Mouse (Mus musculus) R1 (cell line): Measurements from ENCODE around the gene Blnk.

Experiments used
- DNase-seq: peaks from one replicate; pipeline ENCODE4 v3.0.0-alpha.2; 2018; ENCODE audit warnings: low read depth, low spot score

Blnk gene

DNA sequence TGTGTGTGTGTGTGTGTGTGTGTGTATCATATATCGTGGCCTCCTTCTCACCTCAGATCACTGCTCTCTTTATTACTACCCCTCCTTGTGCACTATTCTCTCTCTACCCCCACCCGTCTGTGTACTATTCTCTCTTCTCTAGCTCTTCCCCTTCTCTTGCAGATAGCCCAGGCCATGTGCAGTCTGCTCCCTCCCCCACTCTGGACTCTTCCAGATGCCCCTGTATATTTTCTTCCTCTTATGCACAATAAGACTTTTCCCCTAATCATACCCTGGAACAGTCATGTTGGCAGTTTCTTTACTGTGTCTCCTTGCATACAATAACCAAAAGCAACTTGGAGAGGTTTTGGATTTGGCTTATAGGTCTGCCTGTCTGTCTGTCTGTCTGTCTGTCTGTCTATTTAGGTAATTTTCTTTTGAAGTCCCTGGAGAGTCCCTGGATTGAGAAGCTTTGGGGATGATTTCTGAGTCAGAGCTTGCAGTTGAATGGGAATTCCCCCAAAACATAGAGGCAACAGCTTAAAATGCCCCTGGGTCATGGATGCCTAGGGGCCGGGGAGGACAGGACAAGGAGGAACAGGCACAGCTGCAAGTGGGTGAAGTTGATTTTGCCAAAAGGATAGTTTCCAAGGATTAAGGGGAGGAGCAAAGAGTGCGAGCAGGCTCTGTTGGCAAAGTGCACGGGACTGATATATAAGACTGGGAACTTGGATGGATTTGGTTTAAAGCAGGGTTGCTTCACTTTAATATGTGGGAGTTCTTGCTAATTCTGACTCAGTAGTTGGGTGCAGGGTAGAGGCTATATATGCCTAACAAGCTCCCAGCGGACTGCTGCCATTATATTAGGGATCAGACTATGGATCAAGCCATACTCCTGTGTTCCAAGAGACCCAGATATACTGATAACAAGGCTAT lies 29.1 kb downstream of the Blnk start:
- DNase-seq: no peak

DNA sequence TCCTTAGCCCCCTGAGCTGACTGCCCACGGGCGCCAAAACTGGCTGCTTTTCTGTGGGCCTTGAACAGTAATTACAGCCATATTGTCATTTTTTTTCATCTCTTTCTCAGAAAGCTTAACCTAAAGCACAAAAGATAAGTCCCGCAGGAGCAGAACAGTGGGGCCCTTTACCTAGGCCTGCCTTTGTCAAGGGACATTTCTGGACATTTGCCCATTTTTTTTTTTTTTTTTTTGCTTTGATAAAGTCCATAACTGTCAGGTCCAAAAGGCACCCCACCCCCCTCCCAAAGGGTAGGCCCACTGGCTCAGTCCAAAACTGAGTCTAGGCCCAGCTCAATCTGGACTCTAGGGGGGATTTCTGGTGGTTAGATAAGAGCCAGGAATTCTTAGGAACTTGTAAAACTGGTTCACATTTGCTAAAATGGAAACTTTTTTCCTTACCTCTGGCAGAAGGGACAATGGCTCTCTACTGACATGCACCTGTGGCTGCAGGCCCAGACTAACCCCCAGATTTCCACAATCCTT lies 29.9 kb downstream of the Blnk start:
- no peak for DNase-seq

DNA sequence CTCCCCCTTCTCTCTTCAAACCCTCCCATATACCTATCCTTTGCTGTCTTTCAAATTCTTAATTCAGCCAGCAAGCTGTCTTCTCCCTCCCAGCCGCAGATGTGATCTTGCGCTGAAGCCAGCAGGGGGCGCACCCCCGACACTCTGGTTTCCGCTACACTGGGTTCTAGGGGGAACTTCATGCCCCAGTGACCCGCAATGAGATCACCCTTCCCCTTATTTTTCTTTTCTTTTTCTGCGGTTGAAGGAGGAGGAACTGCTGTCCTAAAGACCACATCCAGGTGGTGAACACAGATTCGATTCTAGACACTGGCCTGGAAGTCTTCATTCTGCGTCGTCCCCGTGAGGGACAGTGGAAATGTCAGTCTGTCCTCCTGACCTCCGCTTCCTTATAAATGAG lies 31.3 kb downstream of the Blnk start:
- DNase-seq: peak; percentile 66

DNA sequence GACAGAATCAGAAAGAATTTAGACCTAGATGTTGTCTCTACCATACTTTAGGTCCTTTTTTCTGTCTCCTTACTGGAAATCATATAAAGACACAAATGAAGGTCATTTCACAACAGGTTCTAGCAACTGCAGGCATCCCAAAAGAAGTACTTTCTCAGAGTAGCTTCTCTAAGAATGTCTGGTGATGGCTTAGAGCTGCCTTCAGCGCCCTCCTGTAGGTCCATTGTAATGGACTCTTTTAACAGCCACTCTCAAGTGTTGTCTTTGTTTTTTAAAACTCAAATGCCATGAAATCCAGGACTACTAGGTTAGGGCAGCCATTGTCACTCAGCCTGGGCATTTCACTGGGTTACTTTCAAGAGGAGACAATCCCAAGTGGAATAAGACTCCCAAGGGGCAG lies 35.4 kb downstream of the Blnk start:
- peak; percentile 78 for DNase-seq

DNA sequence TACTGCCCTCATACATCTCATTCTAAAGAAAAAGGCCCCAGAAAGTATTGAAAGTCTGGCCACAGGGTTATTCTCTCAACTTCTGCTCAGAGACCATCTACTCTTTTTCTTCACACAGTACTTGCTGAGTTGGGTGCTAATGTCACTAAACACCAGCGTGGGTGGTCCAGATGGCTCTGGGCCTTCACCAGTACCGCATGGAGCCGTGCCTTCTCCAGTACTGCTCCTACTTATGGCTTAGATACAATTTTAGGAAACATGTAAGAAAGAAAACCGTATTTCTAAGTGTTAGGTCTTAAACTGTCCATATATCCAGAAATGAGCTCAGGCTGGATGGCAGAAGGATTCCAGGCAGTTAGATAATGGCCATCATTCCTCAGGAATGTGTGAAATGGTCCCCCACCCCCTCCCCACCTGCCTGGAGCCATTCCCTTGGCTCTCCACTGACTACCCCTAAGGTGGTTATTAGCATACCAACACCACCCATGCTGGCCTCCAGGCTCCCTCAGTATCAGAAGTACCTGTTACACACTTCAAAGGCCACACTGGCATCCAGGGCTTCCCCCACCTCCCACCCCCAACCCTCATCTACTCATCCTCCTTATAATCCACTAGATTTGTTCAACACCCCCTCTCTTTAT lies 47.3 kb downstream of the Blnk start:
- DNase-seq: peak; percentile 52

DNA sequence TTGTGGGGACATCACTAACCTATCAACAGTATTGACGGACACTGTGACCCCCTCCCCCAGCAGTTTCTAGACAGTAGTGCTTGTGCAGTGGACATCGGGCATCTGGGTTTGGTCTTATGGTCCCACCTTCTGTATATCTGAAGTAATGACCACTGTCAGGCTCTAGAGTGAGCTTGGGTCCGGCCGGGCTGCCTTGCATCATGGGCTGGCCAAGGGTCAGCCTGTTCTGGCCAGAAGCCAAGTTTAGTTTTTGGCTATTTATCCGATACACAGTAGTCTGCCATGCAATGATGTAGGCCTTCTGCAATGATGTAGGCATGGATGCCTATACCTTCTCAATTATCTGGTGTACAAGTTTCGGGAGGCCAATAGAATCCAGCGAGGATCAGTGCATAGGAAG lies 50.8 kb downstream of the Blnk start:
- no peak for DNase-seq

DNA sequence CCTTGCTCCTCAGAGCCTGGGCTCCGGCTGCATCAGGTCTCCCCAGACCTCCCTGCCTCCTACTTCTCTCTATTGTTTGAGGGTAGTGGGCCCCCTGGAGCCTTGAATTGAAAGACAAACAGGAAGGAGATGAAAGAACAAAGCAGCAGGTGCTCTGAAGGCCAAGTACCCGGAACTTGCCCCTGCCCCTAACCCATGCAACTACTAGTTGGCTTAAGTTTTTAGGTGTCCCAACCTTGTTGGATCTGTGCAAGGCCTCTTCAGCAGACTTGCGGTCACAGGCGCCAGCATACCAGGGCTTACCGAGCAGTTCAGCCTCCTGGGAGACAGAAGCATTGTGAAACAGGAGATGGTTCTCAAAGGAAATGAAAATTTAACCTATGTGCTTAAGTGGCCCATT lies 58.3 kb downstream of the Blnk start:
- DNase-seq: peak; percentile 96

DNA sequence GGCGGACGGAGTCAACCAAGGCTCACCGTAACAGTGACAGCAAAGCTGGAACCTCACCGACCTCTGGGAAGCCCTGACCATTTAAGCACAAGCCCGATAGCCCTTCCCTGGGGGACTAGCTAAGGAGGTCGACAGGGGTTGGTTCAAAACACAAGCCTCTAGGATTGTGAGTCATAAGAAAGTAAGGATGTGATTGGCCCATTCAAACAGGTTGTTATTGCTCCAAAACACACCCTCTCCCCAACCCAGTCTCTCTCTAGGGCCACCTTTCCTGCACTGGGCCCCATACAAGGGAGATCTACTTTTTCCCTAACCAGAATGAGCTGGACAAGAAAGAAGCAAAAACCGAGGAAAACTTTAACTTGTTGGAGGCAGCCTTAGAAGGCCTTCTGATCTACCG lies 59.0 kb downstream of the Blnk start:
- DNase-seq: peak; percentile 89

DNA sequence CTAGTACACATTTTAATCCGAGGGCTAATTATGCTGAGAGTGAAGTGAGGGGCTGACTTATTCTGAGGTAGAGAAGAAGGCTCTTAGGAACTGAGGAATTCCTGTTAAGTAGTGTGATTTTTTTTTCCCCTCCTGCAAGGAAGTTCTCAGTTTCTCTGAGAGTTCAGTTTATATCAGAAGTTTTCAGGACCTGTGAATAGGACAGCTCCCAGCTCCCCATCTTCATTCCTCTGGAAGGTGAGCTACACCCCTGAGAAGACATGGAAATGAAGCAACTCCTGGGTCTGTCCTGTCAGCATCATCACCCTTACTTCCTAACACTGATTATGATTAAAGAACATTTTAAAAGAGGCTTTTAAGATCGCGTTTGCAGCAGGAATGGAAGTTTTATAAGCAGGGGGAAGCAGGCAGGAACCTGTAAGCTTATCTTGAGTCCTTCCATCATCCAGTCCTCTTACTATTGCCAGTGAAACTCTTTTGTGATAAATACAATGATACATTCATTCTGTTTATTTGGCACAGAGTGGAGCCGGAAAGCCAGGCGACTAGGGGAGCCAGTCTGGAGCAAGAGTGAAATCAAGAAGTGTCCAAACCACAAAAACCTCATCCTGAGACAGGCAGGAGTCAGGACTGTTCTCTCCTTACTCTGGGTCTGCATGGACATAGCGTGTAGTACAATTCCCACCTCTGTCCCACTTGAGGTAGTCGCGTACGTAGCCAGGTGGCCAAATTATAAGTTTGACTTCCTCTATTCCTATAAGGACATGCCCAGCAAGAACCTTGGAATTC lies 62.6 kb downstream of the Blnk start:
- no peak for DNase-seq

DNA sequence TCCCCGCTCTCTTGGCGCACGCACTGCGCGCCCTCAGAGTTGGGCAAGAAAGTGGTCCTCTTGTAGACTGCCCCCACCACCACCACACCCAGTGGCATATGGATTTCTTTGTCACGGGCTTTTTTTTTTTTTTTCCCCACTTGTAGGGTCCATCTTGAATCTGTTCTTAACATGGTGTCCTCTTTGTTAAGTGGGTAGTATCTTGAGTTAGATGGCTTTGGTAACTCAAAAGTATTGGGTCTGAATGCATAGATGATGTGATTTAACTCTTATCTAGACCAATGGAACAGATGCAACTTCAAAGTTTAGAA lies 99.0 kb downstream of the Blnk start:
- peak; percentile 73 for DNase-seq

DNA sequence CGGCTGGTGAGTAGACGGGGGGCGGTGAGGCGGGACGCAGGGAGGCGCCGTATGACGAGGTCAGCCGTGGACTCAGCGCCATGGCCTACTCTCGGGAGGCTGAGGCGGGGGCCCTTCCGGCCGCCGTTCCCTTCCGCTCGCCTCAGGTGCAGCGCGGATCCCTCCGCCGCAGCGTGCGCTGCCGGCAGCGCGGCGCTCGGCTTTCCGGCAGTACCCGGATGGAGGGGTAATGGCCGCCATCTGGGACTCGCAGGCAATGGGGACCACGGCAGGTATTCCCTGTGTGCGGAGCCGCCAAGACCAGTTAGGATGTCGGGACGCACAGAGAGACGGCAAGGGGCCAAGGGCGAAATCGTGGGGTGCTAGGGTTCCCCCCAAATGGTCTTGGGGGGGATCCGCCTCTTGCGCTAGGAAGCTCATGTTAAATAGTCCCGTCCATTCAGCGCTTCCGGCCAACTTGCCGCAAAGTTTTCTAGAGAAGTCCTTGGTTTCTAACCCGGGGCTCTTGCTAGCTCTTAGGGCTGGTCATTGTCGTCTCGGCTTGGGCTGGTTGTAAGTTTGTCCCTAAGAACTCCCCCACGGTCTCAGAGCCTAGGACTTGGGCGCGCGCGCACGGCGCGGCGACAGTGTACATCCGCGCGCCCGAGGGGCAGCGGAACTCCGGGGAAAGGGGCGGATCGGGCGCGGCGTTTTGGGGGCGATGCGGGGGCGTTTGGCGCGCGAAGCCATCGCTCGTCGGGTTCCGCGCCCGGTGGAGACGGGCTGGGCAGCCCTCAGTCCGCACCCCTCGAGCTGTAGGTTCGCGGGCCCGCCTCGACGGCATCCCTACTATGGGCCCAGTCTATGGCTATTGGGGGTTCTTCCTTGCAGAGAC lies 99.6 kb downstream of the Blnk start, which contains the start of gene Zfp518a:
Zfp518a (plus strand) TSS at position 187 of the 874 bp plus-strand sequence.
- DNase-seq: peak; percentile 92

DNA sequence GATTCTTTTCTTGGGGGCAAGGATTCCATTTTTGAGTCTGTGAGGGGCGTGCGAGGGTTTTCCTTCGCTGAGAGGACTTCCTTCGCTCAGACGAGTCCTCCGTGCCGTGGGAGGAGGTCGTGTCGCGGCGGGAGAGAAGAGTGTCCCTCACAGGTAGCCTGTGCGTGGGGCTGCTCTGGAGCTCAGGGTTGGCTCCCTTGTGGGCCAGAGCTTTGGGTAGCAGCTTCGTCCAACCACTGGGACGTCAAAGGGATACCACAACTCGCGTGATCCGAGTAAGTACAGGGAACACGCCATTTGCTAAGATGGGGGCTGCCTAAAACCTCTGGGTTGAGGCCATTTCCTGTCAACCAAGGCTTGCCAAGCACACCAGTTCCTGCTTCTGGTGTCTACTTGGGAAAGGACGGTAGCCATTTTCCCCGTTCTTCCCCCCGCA lies 100.2 kb downstream of the Blnk start:
- no peak for DNase-seq

DNA sequence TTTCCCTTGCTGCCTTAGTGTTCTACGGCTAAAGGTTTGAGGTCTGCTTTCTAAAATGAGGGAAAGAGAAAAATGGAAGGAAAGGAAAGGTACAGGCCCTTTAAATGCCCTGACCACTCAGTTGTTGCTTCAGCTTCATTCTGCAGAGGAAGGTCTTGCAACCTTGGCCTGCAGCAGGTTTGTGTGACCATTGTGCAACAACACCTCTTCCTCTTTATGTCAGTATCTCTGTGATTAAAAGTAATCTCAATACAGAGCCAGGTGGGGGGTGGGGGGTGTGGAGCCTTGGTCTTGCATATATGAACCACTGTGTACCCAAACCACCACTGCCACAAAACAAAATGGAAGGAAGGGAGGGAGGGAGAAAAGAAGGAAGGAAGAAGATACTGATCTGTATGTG lies 105.4 kb downstream of the Blnk start:
- DNase-seq: no peak

DNA sequence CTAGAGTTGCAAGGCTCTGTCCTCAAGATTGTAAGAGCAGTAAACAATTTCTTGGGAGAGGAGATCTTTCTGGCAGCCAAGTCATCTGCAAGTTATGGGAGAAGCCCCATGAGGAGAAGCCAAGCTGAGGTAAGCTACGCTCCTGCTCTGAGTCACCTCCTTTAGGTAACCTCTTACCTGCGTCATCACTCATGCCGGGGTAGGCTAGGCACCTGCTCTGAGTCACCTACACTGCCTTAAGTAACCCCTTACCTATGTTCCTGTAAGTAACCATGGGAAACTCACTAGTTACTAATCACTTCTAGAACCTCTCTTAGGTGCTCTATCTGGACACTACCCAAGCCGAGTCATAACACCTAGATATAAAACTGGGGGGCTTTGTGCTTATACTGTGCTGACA lies 112.6 kb downstream of the Blnk start:
- DNase-seq: no peak
